Mouse (Mus musculus): Measurements from ENCODE around the gene Zfp277. TPM values are rescaled to one million over a fixed set of nuclear protein-coding genes. Genes with fewer than 3 reads are reported as not detected.
A peak's percentile ranks its signal among the peaks of the same experiment; 100 is the strongest.

The Zfp277 gene
- total RNA-seq, 4 experiments from 2014 or later, result 26.3 to 28.7 (median 26.9) TPM

- no peak for DNase-seq (ENCODE audit: low spot score in 2 of 2)
Observed at GRCm38 (mm10) chr12:40379538-40379923, 66.2 kb downstream of the Zfp277 start.

GRCm38 (mm10) chr12:40378621-40379537 lies 66.8 kb downstream of the Zfp277 start:
- DNase-seq (ENCODE audit: low spot score in 2 of 2), result peak; percentile 52 to 58

- DNase-seq (ENCODE audit: low spot score in 2 of 2), result no peak
Observed at GRCm38 (mm10) chr12:40351879-40352278, 93.8 kb downstream of the Zfp277 start.

GRCm38 (mm10) chr12:40348251-40348650 lies 97.5 kb downstream of the Zfp277 start:
- DNase-seq (ENCODE audit: low spot score in 2 of 2), result no peak

- DNase-seq (ENCODE audit: low spot score in 2 of 2), result no peak
Observed at GRCm38 (mm10) chr12:40347060-40347698, 98.5 kb downstream of the Zfp277 start.

GRCm38 (mm10) chr12:40341443-40341842 lies 104.3 kb downstream of the Zfp277 start:
- no peak for DNase-seq (ENCODE audit: low spot score in 2 of 2)

- DNase-seq (ENCODE audit: low spot score in 2 of 2), result no peak
Observed at GRCm38 (mm10) chr12:40335303-40335702, 110.4 kb downstream of the Zfp277 start.

GRCm38 (mm10) chr12:40331467-40331866 lies 114.2 kb downstream of the Zfp277 start:
- no peak for DNase-seq (ENCODE audit: low spot score in 2 of 2)

- DNase-seq (ENCODE audit: low spot score in 2 of 2), result no peak
Observed at GRCm38 (mm10) chr12:40327012-40327660, 118.6 kb downstream of the Zfp277 start.

GRCm38 (mm10) chr12:40325582-40325981 lies 120.1 kb downstream of the Zfp277 start:
- no peak for DNase-seq (ENCODE audit: low spot score in 2 of 2)

GRCm38 (mm10) chr12:40324819-40325218 lies 120.9 kb downstream of the Zfp277 start:
- DNase-seq (ENCODE audit: low spot score in 2 of 2), result no peak

GRCm38 (mm10) chr12:40315146-40315545 lies 130.6 kb downstream of the Zfp277 start:
- DNase-seq (ENCODE audit: low spot score in 2 of 2), result no peak

GRCm38 (mm10) chr12:40303960-40304359 lies 141.7 kb downstream of the Zfp277 start:
- no peak for DNase-seq (ENCODE audit: low spot score in 2 of 2)

- DNase-seq (ENCODE audit: low spot score in 2 of 2), result no peak
Observed at GRCm38 (mm10) chr12:40298636-40299035, 147.1 kb downstream of the Zfp277 start.

GRCm38 (mm10) chr12:40286539-40286938 lies 159.2 kb downstream of the Zfp277 start:
- DNase-seq (ENCODE audit: low spot score in 2 of 2), result no peak

GRCm38 (mm10) chr12:40280596-40281325 lies 164.9 kb downstream of the Zfp277 start:
- no peak for DNase-seq (ENCODE audit: low spot score in 2 of 2)

GRCm38 (mm10) chr12:40277581-40277980 lies 168.1 kb downstream of the Zfp277 start:
- DNase-seq (ENCODE audit: low spot score in 2 of 2), result no peak

- DNase-seq (ENCODE audit: low spot score in 2 of 2), result no peak
Observed at GRCm38 (mm10) chr12:40274931-40275330, 170.8 kb downstream of the Zfp277 start.

GRCm38 (mm10) chr12:40273339-40273738 lies 172.4 kb downstream of the Zfp277 start:
- no peak for DNase-seq (ENCODE audit: low spot score in 2 of 2)

GRCm38 (mm10) chr12:40272710-40273109 lies 173.0 kb downstream of the Zfp277 start:
- DNase-seq (ENCODE audit: low spot score in 2 of 2), result no peak

- no peak for DNase-seq (ENCODE audit: low spot score in 2 of 2)
Observed at GRCm38 (mm10) chr12:40268313-40268712, 177.4 kb downstream of the Zfp277 start.
